Mouse (Mus musculus) c-Kit-positive CD71-positive TER-119-negative erythroid progenitor cells, embryonic 14.5 days (primary cell): Measurements from ENCODE around the gene Scn1b.

ENCODE experiments used
- DNase-seq: peaks from one replicate; pipeline ENCODE4 v3.0.0-alpha.2; 2013; ENCODE audit warnings: low read depth

The Scn1b gene

DNA sequence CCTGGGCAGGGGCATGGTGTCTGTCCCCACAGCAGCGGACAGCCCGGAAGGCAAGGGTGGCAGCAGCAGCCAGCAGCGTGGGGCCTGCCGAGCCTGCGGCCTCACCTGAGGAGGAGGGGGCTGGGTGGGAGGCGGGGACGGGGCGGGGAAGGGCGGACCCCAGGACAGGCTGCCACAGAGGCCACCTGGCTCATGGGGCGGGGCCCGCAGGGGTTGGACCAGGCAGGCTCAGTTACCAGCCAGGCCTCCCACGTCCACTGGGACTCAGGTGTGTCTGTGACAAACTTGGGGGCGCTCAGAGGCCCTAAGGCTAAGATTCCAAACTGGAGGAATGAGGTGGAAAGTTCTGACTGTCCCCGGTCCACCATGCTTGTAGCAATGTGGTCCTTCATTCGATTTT, 11.6 kb downstream of the Scn1b start, which contains the start of gene Hpn:
Gene Hpn, minus strand, starts transcription at position 109 of the 400 bp plus-strand sequence.
- no peak for DNase-seq

DNA sequence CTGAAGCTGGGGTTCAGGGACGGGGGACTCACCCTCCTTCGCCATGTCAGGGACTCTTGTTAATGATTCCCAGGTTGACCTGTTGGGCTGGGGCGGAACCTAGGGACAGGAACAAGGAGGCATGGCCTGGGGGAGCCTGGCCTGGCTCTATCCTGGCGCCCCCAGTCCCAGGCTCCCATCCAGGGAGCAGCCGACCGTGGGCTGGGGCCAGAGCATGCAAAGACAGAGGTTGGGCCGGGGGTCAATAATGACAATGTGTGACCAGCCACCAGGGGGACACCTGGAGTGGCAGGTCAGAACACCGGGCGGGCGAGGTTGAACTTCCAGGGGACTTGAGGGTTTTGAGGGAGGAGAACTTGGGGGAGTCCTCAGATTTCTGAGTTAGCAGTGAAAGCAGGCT, 12.2 kb downstream of the Scn1b start:
- DNase-seq: no peak

DNA sequence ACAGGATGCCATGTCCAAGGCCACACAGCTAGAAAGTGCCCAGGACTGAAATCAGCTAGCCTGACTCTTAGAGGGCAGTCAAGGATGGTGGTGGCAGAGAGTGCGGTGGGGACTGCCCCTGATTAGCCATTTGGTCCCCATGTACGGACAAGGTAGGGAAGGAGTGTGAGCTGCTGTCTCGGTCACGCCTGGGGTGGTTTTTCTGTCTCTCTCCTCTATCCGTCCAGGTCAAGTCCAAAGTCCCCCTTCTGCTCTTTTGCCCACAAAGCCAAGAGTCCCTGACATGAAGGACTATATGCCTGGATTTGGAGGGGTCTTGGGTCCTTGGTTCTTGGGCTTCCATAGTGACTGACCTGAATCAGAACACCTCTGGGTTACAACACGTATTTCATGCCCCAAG, 13.0 kb downstream of the Scn1b start:
- DNase-seq: no peak

DNA sequence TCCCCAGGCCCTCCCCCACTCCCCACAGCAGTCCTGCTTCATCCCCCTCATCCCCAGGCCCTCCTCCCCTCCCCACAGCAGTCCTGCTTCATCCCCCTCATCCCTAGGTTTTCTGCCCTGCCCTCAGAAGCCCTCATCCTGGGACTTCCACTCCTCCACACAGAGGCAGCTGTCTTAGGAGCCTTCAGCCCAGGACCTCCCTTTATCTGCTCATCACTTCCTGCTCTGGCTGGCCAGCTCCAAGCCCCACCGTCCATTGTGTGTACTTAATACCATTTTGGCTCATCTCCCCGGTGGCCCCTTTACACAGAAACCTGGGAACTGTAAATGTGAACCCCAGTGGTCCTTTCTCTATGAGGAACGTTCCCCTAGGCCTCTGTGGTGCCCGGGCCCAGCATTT, 14.8 kb downstream of the Scn1b start:
- no peak for DNase-seq

- DNase-seq: no peak
Observed at GRCm38 (mm10) chr7:31110861-31111385, 15.9 kb downstream of the Scn1b start.

DNA sequence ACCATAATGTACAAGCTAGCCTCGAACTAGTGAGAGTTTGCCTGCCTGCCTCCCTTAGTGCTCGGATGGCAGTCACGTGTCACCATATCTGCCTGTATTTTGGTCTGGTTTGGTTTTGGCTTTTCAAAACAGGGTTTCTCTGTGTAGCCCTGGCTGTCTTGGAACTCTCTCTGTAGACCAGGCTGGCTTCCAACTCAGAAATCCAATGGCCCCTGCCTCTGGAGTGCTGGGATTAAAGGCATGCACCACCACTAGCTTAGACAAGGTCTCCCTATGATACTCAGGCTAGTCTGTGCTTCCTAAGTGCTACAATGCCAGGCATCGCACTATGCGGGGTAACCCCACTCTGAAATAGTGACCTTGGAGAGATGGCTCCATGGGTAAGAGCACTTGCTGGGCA, 17.0 kb downstream of the Scn1b start:
- no peak for DNase-seq

DNA sequence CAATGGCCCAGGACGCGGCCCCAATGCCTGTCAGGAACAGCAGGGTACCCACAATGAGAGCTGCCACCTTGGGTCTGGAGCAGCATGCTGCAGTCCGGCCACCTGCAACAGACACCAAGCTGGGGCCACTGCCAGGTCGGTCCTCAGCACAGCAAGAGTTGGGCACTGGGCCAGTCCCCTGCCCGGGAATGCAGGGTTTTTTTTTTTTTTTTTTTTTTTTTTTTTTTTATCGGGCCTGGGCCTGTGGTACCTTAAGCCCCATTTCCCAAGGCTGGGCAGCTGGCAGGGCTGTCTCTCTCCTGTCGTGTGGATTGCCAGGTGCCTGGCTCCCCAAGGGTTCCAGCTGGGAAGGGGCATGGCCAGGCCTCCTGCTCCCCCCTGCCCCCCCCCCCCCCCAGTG, 17.7 kb downstream of the Scn1b start:
- no peak for DNase-seq

GRCm38 (mm10) chr7:31107781-31108180, 19.0 kb downstream of the Scn1b start:
- no peak for DNase-seq

- DNase-seq: no peak
Observed at GRCm38 (mm10) chr7:31106166-31106565, 20.6 kb downstream of the Scn1b start.

GRCm38 (mm10) chr7:31105061-31105768, 21.6 kb downstream of the Scn1b start:
- no peak for DNase-seq

GRCm38 (mm10) chr7:31100786-31101185, 26.0 kb downstream of the Scn1b start:
- DNase-seq: no peak

- DNase-seq: no peak
Observed at GRCm38 (mm10) chr7:31099612-31099982, 27.2 kb downstream of the Scn1b start.

GRCm38 (mm10) chr7:31098697-31099611, 27.8 kb downstream of the Scn1b start:
- DNase-seq: no peak

- peak; percentile 59 for DNase-seq
Observed at GRCm38 (mm10) chr7:31097583-31098248, 29.1 kb downstream of the Scn1b start.

DNA sequence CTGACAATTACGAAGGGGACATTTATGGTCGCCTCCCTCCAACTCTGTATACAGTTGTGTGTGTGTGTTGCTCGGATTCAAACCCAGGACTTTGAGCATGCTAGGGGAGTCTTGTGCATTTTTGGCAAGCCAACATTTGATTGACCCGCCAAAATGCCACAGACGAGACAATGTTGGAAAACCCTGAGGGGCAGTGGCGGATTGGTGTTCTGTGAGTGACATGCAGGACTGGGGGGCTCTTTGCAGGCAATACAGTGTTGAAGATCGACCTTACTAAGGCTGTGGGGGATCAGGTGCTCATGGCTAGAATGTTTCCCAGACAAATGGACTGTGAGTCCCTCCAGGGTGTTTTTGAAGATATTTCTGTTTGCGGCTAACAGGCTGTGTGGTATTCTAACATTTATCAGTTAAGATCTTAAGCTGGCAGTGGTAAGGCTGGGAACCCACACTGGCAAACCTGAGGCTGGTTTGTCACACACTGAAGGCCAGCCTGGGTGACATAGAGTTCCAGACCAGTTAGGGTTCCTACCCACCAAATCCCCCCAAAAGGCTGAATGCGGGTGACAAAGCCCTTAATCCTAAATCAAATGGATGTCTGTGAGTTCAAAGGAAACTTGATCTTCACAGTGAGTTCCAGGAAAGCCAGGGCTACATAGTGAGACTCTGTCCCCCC, 29.8 kb downstream of the Scn1b start:
- no peak for DNase-seq

DNA sequence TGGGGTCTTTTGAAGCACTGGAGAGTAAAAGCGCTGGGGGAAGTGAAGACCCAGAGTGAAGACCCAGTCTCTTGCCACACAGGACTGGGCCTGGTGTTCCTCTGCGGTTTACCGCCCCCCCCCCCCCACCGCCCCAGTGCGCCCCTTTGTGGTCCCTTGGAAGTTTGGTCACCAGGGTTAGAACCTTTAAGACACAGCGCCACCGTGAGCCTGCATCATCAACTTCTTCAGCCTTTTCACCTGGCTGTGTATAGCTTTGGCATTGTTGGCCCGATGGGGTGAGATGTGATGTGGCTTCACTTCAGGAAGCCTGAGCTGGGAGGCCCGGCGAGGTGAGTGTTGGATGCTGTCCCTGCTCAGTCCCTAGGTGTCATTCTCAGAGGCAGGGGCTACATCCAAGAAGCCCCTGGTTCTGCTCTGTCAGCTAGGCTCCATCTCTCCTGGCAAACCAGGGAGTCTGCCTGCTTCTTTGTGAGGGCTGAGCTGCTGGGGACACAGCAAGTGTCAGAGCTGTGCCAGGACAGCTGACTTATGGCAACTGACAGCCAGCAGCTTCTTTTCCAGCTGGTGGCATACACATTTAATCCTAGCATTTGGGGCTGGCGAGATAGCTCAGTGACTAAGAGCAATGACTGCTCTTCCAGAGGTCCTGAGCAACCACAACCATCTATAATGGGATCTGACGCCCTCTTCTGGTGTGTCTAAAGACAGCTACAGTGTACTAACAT, 31.9 kb downstream of the Scn1b start:
- DNase-seq: no peak

DNA sequence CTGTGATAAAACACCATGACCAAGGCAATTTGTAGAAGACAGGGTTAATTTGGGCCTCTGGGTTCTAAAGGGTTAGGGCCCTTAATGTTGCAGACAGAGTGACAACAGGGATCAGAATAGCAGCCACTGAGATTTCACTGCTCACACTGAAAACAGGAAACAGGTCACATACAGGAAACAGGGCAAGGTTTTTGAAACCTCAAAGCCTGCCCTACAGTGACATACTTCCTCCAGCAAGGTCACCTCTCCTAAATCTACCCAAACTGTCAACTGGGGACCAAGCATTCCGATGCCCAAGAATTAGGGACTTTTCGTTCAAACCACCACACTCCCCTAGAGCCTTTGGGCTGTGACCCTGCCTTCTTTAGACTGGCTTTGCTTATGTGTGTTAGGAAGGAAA, 37.1 kb downstream of the Scn1b start:
- DNase-seq: no peak

- DNase-seq: no peak
Observed at GRCm38 (mm10) chr7:31088206-31088605, 38.6 kb downstream of the Scn1b start.

GRCm38 (mm10) chr7:31087262-31087661, 39.5 kb downstream of the Scn1b start:
- no peak for DNase-seq

DNA sequence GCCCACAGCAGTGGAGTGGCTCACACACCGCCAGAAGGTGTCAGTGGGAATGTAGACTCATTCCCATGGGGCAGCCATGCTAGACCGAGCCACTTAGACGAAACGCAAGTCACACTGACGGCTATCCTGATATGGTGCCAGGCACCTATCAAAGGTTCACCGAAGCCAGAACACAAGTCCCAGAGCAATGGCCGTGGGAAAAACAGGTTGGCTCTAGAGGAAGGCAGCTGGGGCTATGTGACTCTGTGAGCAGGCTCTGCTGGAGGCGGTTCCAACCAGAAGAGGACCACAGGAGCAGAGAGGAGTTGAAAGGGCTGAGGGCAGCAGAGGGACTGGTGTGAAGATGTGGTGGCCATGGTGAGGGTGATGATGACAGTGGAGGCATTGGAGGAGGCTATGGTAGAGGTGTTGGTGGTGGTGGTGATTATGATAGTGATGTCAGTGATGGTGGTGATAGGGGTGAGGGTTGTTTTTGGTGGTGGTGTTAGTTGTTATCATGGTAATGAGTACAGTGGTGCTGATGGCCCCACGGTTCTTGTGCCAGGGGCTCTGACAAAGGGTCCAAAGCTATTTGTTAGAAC, 40.5 kb downstream of the Scn1b start:
- DNase-seq: no peak

- DNase-seq: no peak
Observed at GRCm38 (mm10) chr7:31085171-31085570, 41.6 kb downstream of the Scn1b start.
